Mouse (Mus musculus) E14TG2a.4 (cell line): ENCODE measurements at regions not wholly inside any gene's neighbourhood (a gene's known extent, or its start where the extent isn't known, plus 50 kb on each side); places are given as distances from the start of the nearest gene placed in this dataset.

ENCODE experiments used
- CTCF ChIP-seq: conservative IDR thresholded peaks from 2 replicates; pipeline ENCODE4 v1.5.1; 2014; ENCODE audit warnings: low read length
- NANOG ChIP-seq: IDR thresholded peaks from 2 replicates; pipeline ENCODE4 v1.6.1; 2014; ENCODE audit warnings: borderline replicate concordance, low read length, mixed read lengths

GRCm38 (mm10) chr4:54756441-54756840 lies 188.4 kb upstream of the Zfp462 start:
- TF ChIP-seq CTCF (no peak), NANOG (no peak)
